Mouse (Mus musculus) bone marrow, adult 2 months (tissue): ENCODE data around the gene 1500011B03Rik.
A peak's percentile ranks its signal among the peaks of the same experiment; 100 is the strongest.

Experiments used
- CTCF ChIP-seq: fragments of 200-500 bp; IDR thresholded peaks from 2 replicates; pipeline ENCODE4 v1.5.1; 2011; ENCODE audit warnings: low read length, control low read depth; ENCODE audit not compliant: control insufficient read depth, insufficient read depth
- POLR2A ChIP-seq: fragments of 200-500 bp; IDR thresholded peaks from 2 replicates; pipeline ENCODE4 v1.6.1; 2011; ENCODE audit warnings: low read depth, mild to moderate bottlenecking, control low read depth, low read length, borderline replicate concordance; ENCODE audit not compliant: control insufficient read depth

DNA sequence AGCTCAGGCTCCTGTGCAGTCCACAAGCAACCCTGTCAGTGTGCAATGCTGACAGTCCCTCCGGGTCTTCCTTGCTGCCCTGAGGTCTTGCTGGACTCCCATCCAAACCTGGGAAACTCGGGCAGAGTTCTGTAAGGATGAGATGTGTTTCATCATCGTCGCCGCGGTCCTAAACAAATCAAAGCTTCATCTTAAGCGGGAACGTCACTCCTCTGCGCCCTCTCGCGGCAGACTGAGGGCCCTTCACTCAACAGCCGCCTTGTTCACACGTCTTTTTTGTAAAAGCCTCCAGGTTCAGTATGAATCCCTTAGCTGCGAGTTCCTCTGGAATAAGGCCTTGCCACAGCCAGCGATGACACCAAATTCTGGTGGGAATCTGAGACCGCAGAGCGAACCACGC lies 36.0 kb upstream of the 1500011B03Rik start:
- TF ChIP-seq CTCF (peak; percentile 85), POLR2A (no peak)
